Mouse (Mus musculus) embryonic facial prominence, embryonic 11.5 days (tissue): ENCODE data around the gene Gm13697. TPM values are rescaled to one million over a fixed set of nuclear protein-coding genes. Genes with fewer than 3 reads are reported as not detected.
A peak's percentile ranks its signal among the peaks of the same experiment; 100 is the strongest.
"Not testable (repeated sequence)": the region's sequence is repeated elsewhere in the genome, so short reads cannot be mapped to it uniquely, and the experiment has no call there.

Experiments used
- ATAC-seq: fragments of 200-750 bp; cut with Nextera tagmentation; replicated peaks from 2 replicates; pipeline ENCODE4 v1.8.0; 2017; ENCODE audit warnings: low read depth; ENCODE audit not compliant: insufficient number of reproducible peaks, low FRiP score, low TSS enrichment
- DNase-seq: peaks from one replicate; pipeline ENCODE4 v3.0.0-alpha.2; 2015; ENCODE audit warnings: low spot score
- H3K27ac ChIP-seq: fragments of 300-500 bp; sonication (generic); replicated peaks from 2 replicates; pipeline ENCODE4 v1.5.1; 2014; ENCODE audit warnings: mild to moderate bottlenecking, low read depth, low read length, control low read depth
- H3K27me3 ChIP-seq: fragments of 300-500 bp; sonication (generic); 2 replicates; pipeline ENCODE4 v1.6.1; 2014; ENCODE audit warnings: mild to moderate bottlenecking, low read length, moderate library complexity, mixed read lengths; ENCODE audit not compliant: control insufficient read depth, insufficient read depth
- H3K36me3 ChIP-seq: fragments of 300-500 bp; sonication (generic); replicated peaks from 2 replicates; pipeline ENCODE4 v1.6.1; 2014; ENCODE audit warnings: low read depth, mild to moderate bottlenecking, low read length, moderate library complexity, mixed read lengths; ENCODE audit not compliant: control insufficient read depth, insufficient read depth
- H3K4me1 ChIP-seq: fragments of 300-500 bp; sonication (generic); 2 replicates; pipeline ENCODE4 v1.6.1; 2014; ENCODE audit warnings: low read length, mixed read lengths; ENCODE audit not compliant: control insufficient read depth, insufficient read depth
- H3K4me2 ChIP-seq: fragments of 300-500 bp; sonication (generic); 2 replicates; pipeline ENCODE4 v1.6.1; 2014; ENCODE audit warnings: low read depth, mild to moderate bottlenecking, control low read depth, low read length, moderate library complexity
- H3K4me3 ChIP-seq: fragments of 300-500 bp; sonication (generic); 2 replicates; pipeline ENCODE4 v1.5.1; 2014; ENCODE audit warnings: low read depth, low read length, control low read depth
- H3K9ac ChIP-seq: fragments of 300-500 bp; sonication (generic); replicated peaks from 2 replicates; pipeline ENCODE4 v1.6.1; 2014; ENCODE audit warnings: mild to moderate bottlenecking, control low read depth, low read length
- H3K9me3 ChIP-seq: fragments of 300-500 bp; sonication (generic); replicated peaks from 2 replicates; pipeline ENCODE4 v1.6.1; 2016; ENCODE audit warnings: mild to moderate bottlenecking, low read length, inconsistent platforms, mixed read lengths; ENCODE audit not compliant: control insufficient read depth
- WGBS: fragments of 180-500 bp; shearing (Covaris S2); extraction: QIAGEN DNeasy Blood & Tissue Kit; methylation state at CpG from one replicate; pipeline ENCODE4 v1.1.7; 2014; 5-methylcytosine and 5-hydroxymethylcytosine counted together
- polyA plus RNA-seq: library from polyadenylated mRNA; unstranded; fragments of >200 nt; fragmentation: Nextera tagmentation; extraction: Ambion mirVana; gene quantifications from 2 replicates; pipeline ENCODE4 v1.2.1, GENCODE M21; 2014

The Gm13697 gene
- polyA plus RNA-seq, result not detected in 2 replicates

GRCm38 (mm10) chr2:83984443-83984842, at the start of gene Gm13697:
Gene Gm13697 (plus strand): TSS chr2:83984743.
- H3K4me2 ChIP-seq, H3K27me3 ChIP-seq, ATAC-seq, H3K27ac ChIP-seq, DNase-seq, H3K4me3 ChIP-seq, H3K9ac ChIP-seq, H3K36me3 ChIP-seq, H3K9me3 ChIP-seq, H3K4me1 ChIP-seq: not testable (repeated sequence)
- WGBS, result no CpG with 5 or more reads among the region's 6 CpGs

- H3K9ac ChIP-seq, result no peak within 1 kb of the TSS
- WGBS, result under 1% methylated on average over 20 of the region's 20 CpGs
- H3K4me2 ChIP-seq, result peak within 1 kb of the TSS; percentile 46
- no peaks in the 10 kb centered on the region for H3K27me3 ChIP-seq
- H3K9me3 ChIP-seq, result no peaks in the 10 kb centered on the region
- H3K27ac ChIP-seq, result no peak within 1 kb of the TSS
- DNase-seq (peak; percentile 83), ATAC-seq (peak; percentile 96)
- H3K4me3 ChIP-seq, result peak within 1 kb of the TSS; percentile 20
- no peaks in the 10 kb centered on the region for H3K4me1 ChIP-seq
- no peaks in the 10 kb centered on the region for H3K36me3 ChIP-seq
These were observed 43.6 kb upstream of the Gm13697 start, which contains the start of gene Zswim2 for GRCm38 (mm10) chr2:83940931-83941361. Gene Zswim2 (minus strand): TSS chr2:83941228.

GRCm38 (mm10) chr2:83941378-83941777, 43.2 kb upstream of the Gm13697 start:
- 43% methylated on average over 3 of the region's 3 CpGs for WGBS

GRCm38 (mm10) chr2:83941792-83942191, 42.8 kb upstream of the Gm13697 start:
- no peak for ATAC-seq
- Histone ChIP-seq H3K27me3 (no peaks in the 10 kb centered on the region), H3K4me3 (no peak overlapping the region), H3K4me1 (no peaks in the 10 kb centered on the region), H3K9me3 (no peaks in the 10 kb centered on the region), H3K4me2 (no peak overlapping the region), H3K27ac (no peak overlapping the region), H3K9ac (no peak overlapping the region), H3K36me3 (no peaks in the 10 kb centered on the region)
- 68% methylated on average over 4 of the region's 4 CpGs for WGBS
- DNase-seq, result no peak

More at GRCm38 (mm10) chr2:83941378-83941777, 43.2 kb upstream of the Gm13697 start:
- Histone ChIP-seq H3K4me3 (no peak overlapping the region), H3K27me3 (no peaks in the 10 kb centered on the region), H3K9ac (no peak overlapping the region), H3K27ac (no peak overlapping the region), H3K4me1 (no peaks in the 10 kb centered on the region), H3K9me3 (no peaks in the 10 kb centered on the region), H3K4me2 (peak overlapping the region; percentile 46; the same call in 1 of the 2 replicates), H3K36me3 (no peaks in the 10 kb centered on the region)
- ATAC-seq, result no peak
- no peak for DNase-seq

- H3K9me3 ChIP-seq, H3K4me3 ChIP-seq, H3K36me3 ChIP-seq, H3K4me2 ChIP-seq, ATAC-seq, H3K4me1 ChIP-seq, H3K27me3 ChIP-seq, H3K9ac ChIP-seq, DNase-seq, H3K27ac ChIP-seq: not testable (repeated sequence)
- no CpG with 5 or more reads among the region's 6 CpGs for WGBS
These were observed 29.1 kb upstream of the Gm13697 start, which contains the start of gene Gm13698 for GRCm38 (mm10) chr2:83955393-83955792. Gene Gm13698 (plus strand): TSS chr2:83955693.

- H3K9me3 ChIP-seq, H3K9ac ChIP-seq, H3K4me3 ChIP-seq, H3K4me1 ChIP-seq, ATAC-seq, H3K27ac ChIP-seq, DNase-seq, H3K4me2 ChIP-seq, H3K27me3 ChIP-seq, H3K36me3 ChIP-seq: not testable (repeated sequence)
- no CpG with 5 or more reads among the region's 6 CpGs for WGBS
These were observed 23.3 kb upstream of the Gm13697 start, which contains the start of gene Gm13693 for GRCm38 (mm10) chr2:83961203-83961602. Gene Gm13693 (plus strand): TSS chr2:83961503.

- not testable (repeated sequence) for ATAC-seq, H3K27ac ChIP-seq
These were observed 17.5 kb upstream of the Gm13697 start, which contains the start of gene Gm13695 for GRCm38 (mm10) chr2:83967013-83967412. Gene Gm13695 (plus strand): TSS chr2:83967313.

GRCm38 (mm10) chr2:83972823-83973222, 11.7 kb upstream of the Gm13697 start, which contains the start of gene Gm13696:
Gene Gm13696 (plus strand): TSS chr2:83973123.
- not testable (repeated sequence) for DNase-seq, H3K4me3 ChIP-seq, H3K27me3 ChIP-seq, H3K4me2 ChIP-seq, H3K36me3 ChIP-seq, H3K9ac ChIP-seq, H3K4me1 ChIP-seq, H3K9me3 ChIP-seq, ATAC-seq, H3K27ac ChIP-seq
- no CpG with 5 or more reads among the region's 6 CpGs for WGBS

More at GRCm38 (mm10) chr2:83967013-83967412, 17.5 kb upstream of the Gm13697 start, which contains the start of gene Gm13695:
- not testable (repeated sequence) for H3K4me2 ChIP-seq, H3K36me3 ChIP-seq, H3K4me1 ChIP-seq, H3K9me3 ChIP-seq, H3K27me3 ChIP-seq, H3K9ac ChIP-seq, DNase-seq, H3K4me3 ChIP-seq
- no CpG with 5 or more reads among the region's 6 CpGs for WGBS
